Mouse (Mus musculus) liver, postnatal 0 days (tissue): ENCODE measurements around the gene Osbpl8.

Experiments
- CTCF ChIP-seq: sonication (generic); IDR thresholded peaks from 2 replicates; pipeline ENCODE4 v1.5.1; 2016; ENCODE audit warnings: antibody characterized with exemption, low read depth
- EP300 ChIP-seq: IDR thresholded peaks from 2 replicates; pipeline ENCODE4 v1.6.1; 2016; ENCODE audit warnings: antibody characterized with exemption, low read depth, mild to moderate bottlenecking

- no peak for TF ChIP-seq EP300
- no peak for TF ChIP-seq CTCF
These were observed 90.7 kb downstream of the Osbpl8 start for GRCm38 (mm10) chr10:111255228-111255627.
